Mouse (Mus musculus): ENCODE measurements at regions not wholly inside any gene's neighbourhood (a gene's known extent, or its start where the extent isn't known, plus 50 kb on each side); places are given as distances from the start of the nearest gene placed in this dataset.

DNA sequence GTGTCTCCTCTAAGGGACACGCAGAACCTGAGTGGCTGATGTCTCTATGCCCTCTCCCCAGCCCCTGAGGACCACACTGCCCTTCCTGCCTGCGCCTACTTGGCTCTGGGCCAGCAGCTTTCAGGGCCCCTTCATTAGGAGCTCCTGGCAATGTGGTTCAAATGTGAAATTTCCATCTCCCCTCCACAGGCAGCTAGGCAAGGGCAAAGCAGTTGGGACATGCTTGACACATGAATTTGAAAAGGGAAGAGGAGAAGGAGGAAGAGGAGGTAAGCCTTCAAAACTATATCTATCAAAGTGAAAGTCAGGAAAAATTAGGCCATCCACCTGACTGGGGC, 63.7 kb upstream of the Prep start:
- TF ChIP-seq RCOR1 (IDR thresholded peaks at IDR 0.05; ENCODE audit: low read depth, low read length) (no peak), NELFE (IDR thresholded peaks at IDR 0.05; ENCODE audit: low read depth, low read length) (peak; percentile 7), ZNF384 (IDR thresholded peaks at IDR 0.05; ENCODE audit: low read depth, low read length) (no peak), MAX (IDR thresholded peaks at IDR 0.05; ENCODE audit: low read length) (0 out of 2 replicates have a peak, but pooled peaks have one; percentile 19), ZC3H11A (IDR thresholded peaks at IDR 0.05; ENCODE audit: low read depth, low read length) (no peak), TAL1 (IDR thresholded peaks at IDR 0.05; ENCODE audit: low read length) (no peak), SIN3A (IDR thresholded peaks at IDR 0.05; ENCODE audit: low read length) (peak; percentile 14; the same call in 1 of the 2 replicates), MXI1 (IDR thresholded peaks at IDR 0.05; ENCODE audit: low read depth, low read length) (0 out of 2 replicates have a peak, but pooled peaks have one; percentile 11), MAZ (IDR thresholded peaks at IDR 0.05; ENCODE audit: low read depth, low read length) (no peak), HCFC1 (IDR thresholded peaks at IDR 0.05; ENCODE audit: low read depth, low read length) (no peak)
- peak overlapping the region; percentile 67 for H3K27ac ChIP-seq (ENCODE audit: control insufficient read depth, low read depth, low read length)
- no peaks in the 10 kb centered on the region; the same call in 1 of the 2 replicates for H3K79me2 ChIP-seq (ENCODE audit: control insufficient read depth, insufficient read depth, low read length, poor library complexity)
- peak overlapping the region; percentile 83 for H3K9ac ChIP-seq (ENCODE audit: control insufficient read depth, low read depth, low read length, poor library complexity, severe bottlenecking)
- H3K36me3 ChIP-seq (ENCODE audit: control insufficient read depth in 1 of 2, insufficient read depth in 2 of 2, low read length in 2 of 2), result peaks cover 0 to 22% of the 10 kb centered on the region in 2 experiments; a peak in 2 of 4 replicates
- DNase-seq (ENCODE audit: low read depth, low spot score), result peak; percentile 57
- H3K9me3 ChIP-seq (replicated peaks; ENCODE audit: insufficient read depth, low read length), result no peaks in the 10 kb centered on the region
- H3K4me3 ChIP-seq (ENCODE audit: control insufficient read depth in 1 of 2, insufficient read depth in 1 of 2, low read depth in 2 of 2, low read length in 2 of 2), result peak overlapping the region; percentile 58 to 69
- H3K27me3 ChIP-seq (ENCODE audit: control insufficient read depth in 1 of 2, insufficient read depth in 2 of 2, low read length in 2 of 2), result no peaks in the 10 kb centered on the region
- peaks cover 18 to 21% of the 10 kb centered on the region in 2 experiments for H3K4me1 ChIP-seq (ENCODE audit: control insufficient read depth in 1 of 2, insufficient read depth in 2 of 2, low read length in 2 of 2)

DNA sequence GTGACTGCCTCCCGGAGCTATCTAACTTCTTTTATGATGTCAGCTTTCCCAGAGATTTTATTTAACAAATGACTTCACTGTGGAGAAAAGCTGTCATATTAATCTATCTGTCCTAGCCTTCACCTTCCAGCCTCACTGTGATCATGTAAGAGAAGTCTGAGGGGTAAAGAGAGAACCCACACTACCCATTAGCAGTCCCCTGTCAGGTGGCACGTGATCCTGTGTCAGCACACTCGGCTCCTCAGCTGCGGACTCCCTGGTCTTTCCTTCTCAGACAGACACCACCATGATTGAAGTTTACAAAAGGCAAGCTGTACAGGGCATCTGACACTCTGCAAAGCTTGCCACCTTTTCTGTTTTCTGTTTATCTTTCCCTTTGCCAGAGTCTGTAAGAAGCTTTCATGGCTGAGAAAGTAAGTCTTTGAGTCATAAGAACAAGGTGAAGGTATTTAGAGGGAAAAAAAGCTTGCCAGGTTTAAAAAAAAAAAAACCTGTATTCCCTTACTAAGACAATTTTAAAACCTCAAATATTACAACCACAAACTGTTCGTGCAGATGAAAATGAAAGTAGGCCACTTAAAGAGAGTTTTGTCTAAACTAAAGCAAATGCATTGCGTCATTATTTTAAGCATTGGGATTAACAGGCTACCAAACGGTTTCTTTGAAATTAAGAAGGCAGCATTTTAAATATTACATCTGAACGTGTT, 64.2 kb upstream of the Prep start:
- H3K4me1 ChIP-seq (ENCODE audit: control insufficient read depth in 1 of 2, insufficient read depth in 2 of 2, low read length in 2 of 2), result peaks cover 18 to 21% of the 10 kb centered on the region in 2 experiments
- H3K4me3 ChIP-seq (ENCODE audit: control insufficient read depth in 1 of 2, insufficient read depth in 1 of 2, low read depth in 2 of 2, low read length in 2 of 2), result peak overlapping the region; percentile 58 to 69
- H3K9me3 ChIP-seq (replicated peaks; ENCODE audit: insufficient read depth, low read length), result no peaks in the 10 kb centered on the region
- H3K9ac ChIP-seq (ENCODE audit: control insufficient read depth, low read depth, low read length, poor library complexity, severe bottlenecking), result peak overlapping the region; percentile 83
- H3K36me3 ChIP-seq (ENCODE audit: control insufficient read depth in 1 of 2, insufficient read depth in 2 of 2, low read length in 2 of 2), result peaks cover 0 to 22% of the 10 kb centered on the region in 2 experiments; a peak in 2 of 4 replicates
- H3K79me2 ChIP-seq (ENCODE audit: control insufficient read depth, insufficient read depth, low read length, poor library complexity), result no peaks in the 10 kb centered on the region; the same call in 1 of the 2 replicates
- H3K27ac ChIP-seq (ENCODE audit: control insufficient read depth, low read depth, low read length), result peak overlapping the region; percentile 74
- H3K27me3 ChIP-seq (ENCODE audit: control insufficient read depth in 1 of 2, insufficient read depth in 2 of 2, low read length in 2 of 2), result no peaks in the 10 kb centered on the region
- DNase-seq (ENCODE audit: low read depth, low spot score), result peak; percentile 47
- TF ChIP-seq EP300 (IDR thresholded peaks at IDR 0.05; ENCODE audit: low read depth in 1 of 2, low read length in 2 of 2), result 0 out of 4 replicates have a peak, but pooled peaks of 1 of the 2 experiments have one; percentile 12
- TF ChIP-seq SMC3 (IDR thresholded peaks at IDR 0.05; ENCODE audit: low read depth, low read length), result no peak
- no peak for TF ChIP-seq POLR2AphosphoS2 (IDR thresholded peaks at IDR 0.05; ENCODE audit: low read length)
- TF ChIP-seq CHD1 (IDR thresholded peaks at IDR 0.05; ENCODE audit: low read depth, low read length), result no peak
- TF ChIP-seq MXI1 (IDR thresholded peaks at IDR 0.05; ENCODE audit: low read depth, low read length), result peak; percentile 56; the same call in 1 of the 2 replicates
- TF ChIP-seq POLR2AphosphoS5 (IDR thresholded peaks at IDR 0.05; ENCODE audit: borderline replicate concordance, low read depth, low read length), result no peak
- TF ChIP-seq MAX (IDR thresholded peaks at IDR 0.05; ENCODE audit: low read length), result peak; percentile 64; the same call in 1 of the 2 replicates
- TF ChIP-seq KAT2A (conservative IDR thresholded peaks at IDR 0.05; ENCODE audit: low read depth, low read length), result no peak
- TF ChIP-seq NRF1 (IDR thresholded peaks at IDR 0.05; ENCODE audit: insufficient read depth, low read depth, low read length, poor library complexity, severe bottlenecking), result no peak
- no peak for TF ChIP-seq ELF1 (IDR thresholded peaks at IDR 0.05; ENCODE audit: low read depth, low read length)
- peak; percentile 31; the same call in 1 of the 2 replicates for TF ChIP-seq ZNF384 (IDR thresholded peaks at IDR 0.05; ENCODE audit: low read depth, low read length)
- no peak for TF ChIP-seq HCFC1 (IDR thresholded peaks at IDR 0.05; ENCODE audit: low read depth, low read length)
- 0 out of 2 replicates have a peak, but pooled peaks have one; percentile 26 for TF ChIP-seq MYC (IDR thresholded peaks at IDR 0.05; ENCODE audit: low read depth, low read length)
- no peak for TF ChIP-seq E2F4 (IDR thresholded peaks at IDR 0.05; ENCODE audit: borderline replicate concordance, low read depth, low read length)
- TF ChIP-seq RAD21 (IDR thresholded peaks at IDR 0.05; ENCODE audit: low read depth, low read length), result no peak
- no peak for TF ChIP-seq GATA1 (IDR thresholded peaks at IDR 0.05; ENCODE audit: low read depth, low read length)
- TF ChIP-seq TAL1 (IDR thresholded peaks at IDR 0.05; ENCODE audit: low read length), result no peak
- TF ChIP-seq TBP (IDR thresholded peaks at IDR 0.05; ENCODE audit: low read depth, low read length), result no peak
- peak; percentile 87 for TF ChIP-seq USF1 (IDR thresholded peaks at IDR 0.05; ENCODE audit: low read depth, low read length)
- TF ChIP-seq MAFK (IDR thresholded peaks at IDR 0.05; ENCODE audit: borderline replicate concordance, low read depth, low read length), result no peak
- TF ChIP-seq JUND (IDR thresholded peaks at IDR 0.05; ENCODE audit: low read depth, low read length), result no peak
- no peak for TF ChIP-seq ZKSCAN1 (IDR thresholded peaks at IDR 0.05; ENCODE audit: low read depth, low read length)
- peak; percentile 27; the same call in 1 of the 2 replicates for TF ChIP-seq SIN3A (IDR thresholded peaks at IDR 0.05; ENCODE audit: low read length)
- no peak for TF ChIP-seq ZMIZ1 (IDR thresholded peaks at IDR 0.05; ENCODE audit: low read depth, low read length)
- no peak for TF ChIP-seq MAZ (IDR thresholded peaks at IDR 0.05; ENCODE audit: low read depth, low read length)
- TF ChIP-seq UBTF (IDR thresholded peaks at IDR 0.05; ENCODE audit: borderline replicate concordance, insufficient read depth, low read depth, low read length), result no peak

All from MEL (cell line).